Mouse (Mus musculus) liver, adult 2 months (tissue): Measurements from ENCODE around the gene Clptm1. TPM values are rescaled to one million over a fixed set of nuclear protein-coding genes. Genes with fewer than 3 reads are reported as not detected.
A peak's percentile ranks its signal among the peaks of the same experiment; 100 is the strongest.

Experiments used
- DNase-seq: peaks from one replicate; pipeline ENCODE4 v3.0.0-alpha.2; 2011; ENCODE audit warnings: low read depth, low spot score; ENCODE audit errors: extremely low read depth
- H3K27ac ChIP-seq: fragments of 200-500 bp; replicated peaks from 2 replicates; pipeline ENCODE4 v1.5.1; 2012; ENCODE audit warnings: low read depth, mild to moderate bottlenecking, control low read depth, inconsistent platforms, low read length; ENCODE audit not compliant: insufficient read depth
- H3K27me3 ChIP-seq: fragments of 200-500 bp; 2 replicates; pipeline ENCODE4 v1.6.1; 2012; ENCODE audit warnings: mild to moderate bottlenecking, moderate library complexity, low read length, inconsistent platforms; ENCODE audit not compliant: control insufficient read depth, insufficient read depth
- H3K36me3 ChIP-seq: fragments of 200-500 bp; 2 replicates; pipeline ENCODE4 v1.6.1; 2012; ENCODE audit warnings: low read length, inconsistent platforms; ENCODE audit not compliant: control insufficient read depth, insufficient read depth
- H3K4me1 ChIP-seq: fragments of 200-500 bp; 2 replicates; pipeline ENCODE4 v1.6.1; 2011; ENCODE audit warnings: low read length; ENCODE audit not compliant: control insufficient read depth, insufficient read depth
- H3K4me3 ChIP-seq: fragments of 200-500 bp; 2 replicates; pipeline ENCODE4 v1.5.1; 2011; ENCODE audit warnings: low read depth, mild to moderate bottlenecking, control low read depth, low read length, moderate library complexity; ENCODE audit not compliant: insufficient read depth
- H3K79me2 ChIP-seq: fragments of 200-500 bp; 2 replicates; pipeline ENCODE4 v1.6.1; 2012; ENCODE audit warnings: inconsistent platforms, mild to moderate bottlenecking, low read length, moderate library complexity; ENCODE audit not compliant: control insufficient read depth, insufficient read depth
- H3K9ac ChIP-seq: fragments of 200-500 bp; 2 replicates; pipeline ENCODE4 v1.6.1; 2012; ENCODE audit warnings: low read depth, mild to moderate bottlenecking, control low read depth, inconsistent platforms, low read length
- CTCF ChIP-seq: fragments of 200-500 bp; IDR thresholded peaks from 2 replicates; pipeline ENCODE4 v1.5.1; 2011; ENCODE audit warnings: low read depth, low read length, control low read depth
- POLR2A ChIP-seq: fragments of 200-500 bp; IDR thresholded peaks from 2 replicates; pipeline ENCODE4 v1.6.1; 2011; ENCODE audit warnings: low read length, control low read depth; ENCODE audit not compliant: insufficient read depth; ENCODE audit errors: extremely low read depth
- WGBS: fragments of 180-500 bp; shearing (Covaris S2); methylation state at CpG from one replicate; pipeline ENCODE4 v1.1.7; 2018; 5-methylcytosine and 5-hydroxymethylcytosine counted together
- polyA plus RNA-seq: library from polyadenylated mRNA; depleted of rRNA; stranded (reverse); fragments of >200 nt; gene quantifications from 2 replicates; pipeline ENCODE4 v1.2.3, GENCODE M21; 2012
- total RNA-seq: library from RNA; depleted of rRNA; stranded (reverse); fragments of >200 nt; gene quantifications from 2 replicates; pipeline ENCODE4 v1.2.3, GENCODE M21; 2014

Clptm1 gene
- total and polyA plus RNA-seq, 2 experiments, result 49.8 to 79.9 TPM

GRCm38 (mm10) chr7:19675824-19676223 lies 11.0 kb upstream of the Clptm1 start:
- Histone ChIP-seq H3K27me3 (no peaks in the 10 kb centered on the region), H3K9ac (peak overlapping the region; percentile 62), H3K79me2 (peaks cover 5% of the 10 kb centered on the region; the same call in 1 of the 2 replicates), H3K27ac (peak overlapping the region; percentile 100), H3K36me3 (peaks cover 18% of the 10 kb centered on the region), H3K4me1 (peaks cover 19% of the 10 kb centered on the region), H3K4me3 (peak overlapping the region; percentile 1; the same call in 1 of the 2 replicates)
- WGBS, result 22% methylated on average over 10 of the region's 10 CpGs
- no peak for TF ChIP-seq CTCF
- TF ChIP-seq POLR2A, result no peak
- DNase-seq, result peak; percentile 76

GRCm38 (mm10) chr7:19673083-19673699 lies 8.4 kb upstream of the Clptm1 start:
- Histone ChIP-seq H3K27me3 (no peaks in the 10 kb centered on the region), H3K79me2 (no peaks in the 10 kb centered on the region; the same call in 1 of the 2 replicates), H3K27ac (peak overlapping the region; percentile 18; the same call in 1 of the 2 replicates), H3K36me3 (peaks cover 17% of the 10 kb centered on the region), H3K4me1 (peaks cover 25% of the 10 kb centered on the region), H3K9ac (no peak overlapping the region), H3K4me3 (no peak overlapping the region)
- peak; percentile 39 for DNase-seq
- TF ChIP-seq CTCF (no peak), POLR2A (no peak)
- WGBS, result 56% methylated on average over 14 of the region's 14 CpGs

GRCm38 (mm10) chr7:19671511-19671910 lies 6.7 kb upstream of the Clptm1 start:
- peaks cover 17% of the 10 kb centered on the region; the same call in 1 of the 2 replicates for H3K4me1 ChIP-seq
- H3K27me3 ChIP-seq, result no peaks in the 10 kb centered on the region
- peaks cover 9% of the 10 kb centered on the region for H3K36me3 ChIP-seq
- no peak overlapping the region for H3K4me3 ChIP-seq
- 93% methylated on average over 10 of the region's 10 CpGs for whole genome bisulfite sequencing
- no peak for TF ChIP-seq POLR2A
- TF ChIP-seq CTCF, result no peak
- no peaks in the 10 kb centered on the region for H3K79me2 ChIP-seq
- DNase-seq, result no peak
- no peak overlapping the region for H3K27ac ChIP-seq
- no peak overlapping the region for H3K9ac ChIP-seq

- Histone ChIP-seq H3K9ac (peak overlapping the region; percentile 48), H3K4me3 (no peak overlapping the region)
These were observed 4.3 kb upstream of the Clptm1 start for GRCm38 (mm10) chr7:19668947-19669721.

GRCm38 (mm10) chr7:19667434-19667833 lies 2.6 kb upstream of the Clptm1 start:
- no peaks in the 10 kb centered on the region for H3K27me3 ChIP-seq
- H3K4me1 ChIP-seq, result peaks cover 19% of the 10 kb centered on the region
- no peak for DNase-seq
- 81% methylated on average over 2 of the region's 2 CpGs for WGBS
- H3K79me2 ChIP-seq, result peaks cover 21% of the 10 kb centered on the region
- TF ChIP-seq POLR2A, result no peak
- H3K4me3 ChIP-seq, result no peak overlapping the region
- no peak overlapping the region for H3K9ac ChIP-seq
- H3K27ac ChIP-seq, result peak overlapping the region; percentile 22; the same call in 1 of the 2 replicates
- H3K36me3 ChIP-seq, result peaks cover 3% of the 10 kb centered on the region; the same call in 1 of the 2 replicates

More at GRCm38 (mm10) chr7:19668947-19669721, 4.3 kb upstream of the Clptm1 start:
- Histone ChIP-seq H3K36me3 (peaks cover 4% of the 10 kb centered on the region; the same call in 1 of the 2 replicates), H3K4me1 (peaks cover 12% of the 10 kb centered on the region), H3K79me2 (peaks cover 7% of the 10 kb centered on the region), H3K27me3 (no peaks in the 10 kb centered on the region), H3K27ac (peak overlapping the region; percentile 91)
- TF ChIP-seq POLR2A, result no peak
- TF ChIP-seq CTCF, result peak; percentile 73
- DNase-seq, result peak; percentile 95
- 0% methylated on average over 10 of the region's 10 CpGs for WGBS
